Mouse (Mus musculus) MEL (cell line): ENCODE results near the gene Prkce. TPM values are rescaled to one million over a fixed set of nuclear protein-coding genes. Genes with fewer than 3 reads are reported as not detected.

Source experiments
- DNase-seq: peaks from one replicate; pipeline ENCODE4 v3.0.0; 2011; ENCODE audit warnings: low read depth, low spot score
- H3K27ac ChIP-seq: 2 replicates; pipeline ENCODE4 v1.5.1; 2012; ENCODE audit warnings: low read depth, mild to moderate bottlenecking, control low read depth, low read length, moderate library complexity; ENCODE audit not compliant: control insufficient read depth
- H3K27me3 ChIP-seq, 2 experiments: fragments of 150-350 bp in 1 of 2; sonication (generic) in 1 of 2; 2 replicates each; pipeline ENCODE4 v1.6.1; 2012; ENCODE audit warnings: low read length in 2 of 2, mild to moderate bottlenecking in 2 of 2, improper control_type of control experiment in 1 of 2, moderate library complexity in 1 of 2; ENCODE audit not compliant: insufficient read depth in 2 of 2, control insufficient read depth in 1 of 2
- H3K36me3 ChIP-seq, 2 experiments: 2 replicates each; pipeline ENCODE4 v1.6.1; 2012 to 2014; ENCODE audit warnings: low read length in 2 of 2, improper control_type of control experiment in 1 of 2, inconsistent platforms in 1 of 2, mild to moderate bottlenecking in 1 of 2; ENCODE audit not compliant: insufficient read depth in 2 of 2, control insufficient read depth in 1 of 2
- H3K4me1 ChIP-seq, 2 experiments: fragments of 150-350 bp in 1 of 2; sonication (generic) in 1 of 2; 2 replicates each; pipeline ENCODE4 v1.6.1; 2012; ENCODE audit warnings: low read length in 2 of 2, improper control_type of control experiment in 1 of 2, mild to moderate bottlenecking in 1 of 2; ENCODE audit not compliant: insufficient read depth in 2 of 2, control insufficient read depth in 1 of 2
- H3K4me3 ChIP-seq, 2 experiments: fragments of 150-350 bp in 1 of 2; sonication (generic) in 1 of 2; 2 replicates each; pipeline ENCODE4 v1.5.1; 2012; ENCODE audit warnings: low read depth in 2 of 2, low read length in 2 of 2, mild to moderate bottlenecking in 2 of 2, moderate library complexity in 2 of 2, control low read depth in 1 of 2, improper control_type of control experiment in 1 of 2; ENCODE audit not compliant: control insufficient read depth in 1 of 2, insufficient read depth in 1 of 2
- H3K79me2 ChIP-seq: 2 replicates; pipeline ENCODE4 v1.6.1; 2012; ENCODE audit warnings: mild to moderate bottlenecking, low read length, moderate library complexity; ENCODE audit not compliant: control insufficient read depth, poor library complexity, insufficient read depth
- H3K9ac ChIP-seq: 2 replicates; pipeline ENCODE4 v1.6.1; 2012; ENCODE audit warnings: low read depth, mild to moderate bottlenecking, control low read depth, low read length, moderate library complexity; ENCODE audit not compliant: control insufficient read depth, poor library complexity, severe bottlenecking
- H3K9me3 ChIP-seq: fragments of 150-350 bp; sonication (generic); replicated peaks from 2 replicates; pipeline ENCODE4 v1.6.1; 2012; ENCODE audit warnings: mild to moderate bottlenecking, low read length, improper control_type of control experiment, moderate library complexity; ENCODE audit not compliant: insufficient read depth
- BHLHE40 ChIP-seq: IDR thresholded peaks from 2 replicates; pipeline ENCODE4 v1.6.1; 2012; ENCODE audit warnings: low read depth, mild to moderate bottlenecking, inconsistent platforms, low read length, improper control_type of control experiment, borderline replicate concordance
- CHD1 ChIP-seq: IDR thresholded peaks from 2 replicates; pipeline ENCODE4 v1.6.1; 2012; ENCODE audit warnings: low read depth, mild to moderate bottlenecking, inconsistent platforms, low read length, improper control_type of control experiment
- CHD2 ChIP-seq: IDR thresholded peaks from 2 replicates; pipeline ENCODE4 v1.6.1; 2011; ENCODE audit warnings: low read length, improper control_type of control experiment
- E2F4 ChIP-seq: IDR thresholded peaks from 2 replicates; pipeline ENCODE4 v1.6.1; 2011; ENCODE audit warnings: low read depth, low read length, improper control_type of control experiment, borderline replicate concordance
- ETS1 ChIP-seq: IDR thresholded peaks from 2 replicates; pipeline ENCODE4 v1.6.1; 2012; ENCODE audit warnings: low read depth, mild to moderate bottlenecking, inconsistent platforms, low read length, improper control_type of control experiment, moderate library complexity
- MEF2A ChIP-seq: IDR thresholded peaks from 2 replicates; pipeline ENCODE4 v1.6.1; 2014; ENCODE audit warnings: low read depth, mild to moderate bottlenecking, inconsistent platforms, low read length, improper control_type of control experiment; ENCODE audit not compliant: poor library complexity, insufficient replicate concordance, severe bottlenecking; ENCODE audit errors: extremely low read depth
- MYB ChIP-seq: IDR thresholded peaks from 2 replicates; pipeline ENCODE4 v1.6.1; 2011; ENCODE audit warnings: mild to moderate bottlenecking, low read depth, low read length, improper control_type of control experiment
- NRF1 ChIP-seq: IDR thresholded peaks from 2 replicates; pipeline ENCODE4 v1.6.1; 2014; ENCODE audit warnings: low read depth, mild to moderate bottlenecking, inconsistent platforms, low read length, improper control_type of control experiment, moderate library complexity; ENCODE audit not compliant: poor library complexity, insufficient read depth, severe bottlenecking
- RCOR1 ChIP-seq: IDR thresholded peaks from 2 replicates; pipeline ENCODE4 v1.6.1; 2012; ENCODE audit warnings: low read depth, mild to moderate bottlenecking, inconsistent platforms, low read length, improper control_type of control experiment
- SIN3A ChIP-seq: IDR thresholded peaks from 2 replicates; pipeline ENCODE4 v1.6.1; 2012; ENCODE audit warnings: low read length, improper control_type of control experiment, inconsistent platforms
- TAL1 ChIP-seq: IDR thresholded peaks from 2 replicates; pipeline ENCODE4 v1.6.1; 2012; ENCODE audit warnings: mild to moderate bottlenecking, inconsistent platforms, low read length, moderate library complexity, mixed read lengths
- USF2 ChIP-seq, 2 experiments: IDR thresholded peaks; 2 replicates each; pipeline ENCODE4 v1.6.1; 2011 to 2012; ENCODE audit warnings: improper control_type of control experiment in 2 of 2, low read length in 2 of 2, borderline replicate concordance in 1 of 2, inconsistent platforms in 1 of 2, low read depth in 1 of 2, mild to moderate bottlenecking in 1 of 2; ENCODE audit not compliant: insufficient read depth in 1 of 2
- ZKSCAN1 ChIP-seq: IDR thresholded peaks from 2 replicates; pipeline ENCODE4 v1.6.1; 2012; ENCODE audit warnings: low read depth, mild to moderate bottlenecking, inconsistent platforms, low read length, improper control_type of control experiment, moderate library complexity
- ZMIZ1 ChIP-seq: IDR thresholded peaks from 2 replicates; pipeline ENCODE4 v1.6.1; 2012; ENCODE audit warnings: low read depth, mild to moderate bottlenecking, inconsistent platforms, low read length, improper control_type of control experiment, moderate library complexity
- ZNF384 ChIP-seq: IDR thresholded peaks from 2 replicates; pipeline ENCODE4 v1.6.1; 2012; ENCODE audit warnings: low read depth, mild to moderate bottlenecking, inconsistent platforms, low read length, improper control_type of control experiment
- polyA plus RNA-seq, 2 experiments: library from polyadenylated mRNA; stranded (reverse) in 1 of 2; unstranded in 1 of 2; fragments of >175 nt in 1 of 2; fragments of >200 nt in 1 of 2; gene quantifications; 2 replicates each; pipeline versions ENCODE4 v1.2.1 to v1.2.4; 2012; ENCODE audit warnings: low replicate concordance in 2 of 2, low read depth in 1 of 2; ENCODE audit not compliant: insufficient read length in 2 of 2, insufficient read depth in 1 of 2, missing spikeins in 1 of 2
- total RNA-seq: library from RNA; depleted of rRNA; stranded (reverse); fragments of 300-350 nt; gene quantifications from 2 replicates; pipeline ENCODE4 v1.2.3, GENCODE M21; 2012

The Prkce gene
- total and polyA plus RNA-seq, 3 experiments = 3.0 to 5.3 TPM; not detected in 1

DNA sequence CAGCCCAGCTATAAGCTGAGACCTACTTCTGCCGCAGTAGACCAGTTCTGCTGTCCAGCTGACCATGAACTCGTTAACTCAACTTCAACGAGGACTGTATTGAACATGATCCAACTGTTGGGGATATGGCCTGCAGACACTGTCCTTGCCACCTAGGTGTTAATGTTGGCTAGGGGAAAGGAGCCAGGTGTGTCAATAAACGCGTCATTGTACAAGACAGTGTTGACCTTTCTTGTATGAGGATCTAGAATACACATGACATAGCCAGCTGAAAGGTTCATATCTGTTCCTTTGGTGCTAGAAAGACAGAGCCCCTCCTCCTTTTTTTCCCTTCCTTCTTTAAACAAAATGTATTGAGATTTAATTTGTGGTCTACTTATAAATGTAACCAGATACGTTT, 251.6 kb downstream of the Prkce start:
- DNase-seq = no peak
- Histone ChIP-seq H3K27me3 (no peaks in the 10 kb centered on the region), H3K36me3 (0 out of 4 replicates have a peak, but pooled peaks cover 0 to 2% of the 10 kb centered on the region in 2 experiments), H3K79me2 (no peaks in the 10 kb centered on the region), H3K4me1 (peaks cover 0 to 4% of the 10 kb centered on the region in 2 experiments; a peak in 2 of 4 replicates), H3K9me3 (no peaks in the 10 kb centered on the region), H3K27ac (no peak overlapping the region), H3K4me3 (no peak overlapping the region), H3K9ac (no peak overlapping the region)
- TF ChIP-seq MEF2A (no peak), MYB (no peak), ZNF384 (no peak), NRF1 (no peak)

DNA sequence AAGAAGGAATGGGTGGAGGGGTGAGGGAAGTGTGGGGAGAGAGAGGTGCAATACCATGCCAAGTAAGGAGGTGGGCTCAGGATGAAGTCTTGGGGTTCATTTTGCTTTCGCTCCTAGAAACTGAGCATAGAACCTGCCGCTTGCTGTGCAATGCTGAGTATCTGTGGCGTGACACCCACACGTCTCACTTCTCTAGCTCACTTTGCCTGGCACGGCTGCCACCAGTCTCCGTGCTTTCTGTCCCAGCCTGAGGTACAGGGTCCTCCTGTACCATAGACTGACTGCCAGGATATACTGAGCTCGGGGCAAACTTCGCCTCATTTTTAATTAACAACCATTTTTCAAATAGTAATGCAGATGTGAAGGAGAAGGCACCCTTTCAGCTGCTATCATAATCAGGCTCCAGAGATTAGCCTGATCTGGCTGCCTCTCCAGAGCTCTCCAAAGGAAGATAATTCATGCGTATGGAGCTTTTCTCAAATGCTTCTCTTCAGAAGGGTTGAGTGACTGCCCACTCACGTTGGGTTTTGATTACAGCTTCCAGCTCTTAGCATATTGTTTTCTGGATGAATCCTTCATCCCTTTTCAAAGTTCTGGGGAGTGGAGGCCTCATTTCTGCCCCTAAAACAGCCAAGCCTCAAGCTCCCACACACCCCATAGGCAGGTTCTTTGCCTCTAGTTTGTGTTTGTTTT, 253.2 kb downstream of the Prkce start:
- Histone ChIP-seq H3K27ac (no peak overlapping the region), H3K4me1 (peaks cover 0 to 4% of the 10 kb centered on the region in 2 experiments; a peak in 2 of 4 replicates), H3K9ac (no peak overlapping the region), H3K79me2 (no peaks in the 10 kb centered on the region), H3K4me3 (no peak overlapping the region), H3K27me3 (no peaks in the 10 kb centered on the region), H3K36me3 (0 out of 4 replicates have a peak, but pooled peaks cover 0 to 2% of the 10 kb centered on the region in 2 experiments), H3K9me3 (no peaks in the 10 kb centered on the region)
- no peak for DNase-seq
- TF ChIP-seq CHD1 (no peak), SIN3A (no peak), RCOR1 (no peak), ETS1 (no peak), ZMIZ1 (no peak), CHD2 (no peak), ZKSCAN1 (no peak), TAL1 (no peak), E2F4 (no peak), BHLHE40 (no peak), USF2 (IDR thresholded peaks at IDR 0.05; ENCODE audit: borderline replicate concordance in 1 of 2, insufficient read depth in 1 of 2, low read depth in 1 of 2, low read length in 2 of 2) (no peak)
